Mouse (Mus musculus) limb, embryonic 14.5 days (tissue): ENCODE data around the gene Plcl1. TPM values are rescaled to one million over a fixed set of nuclear protein-coding genes. Genes with fewer than 3 reads are reported as not detected.

Experiments used
- ATAC-seq: fragments of 200-750 bp; cut with Nextera tagmentation; 2 replicates; pipeline ENCODE4 v1.8.0; 2017; ENCODE audit warnings: low read depth, moderate number of reproducible peaks, moderate TSS enrichment; ENCODE audit not compliant: low FRiP score
- DNase-seq: peaks from one replicate; pipeline ENCODE4 v3.0.0-alpha.2; 2015; ENCODE audit warnings: low spot score
- H3K27ac ChIP-seq: fragments of 300-500 bp; sonication (generic); replicated peaks from 2 replicates; pipeline ENCODE4 v1.5.1; 2014; ENCODE audit warnings: low read depth, mild to moderate bottlenecking, low read length, moderate library complexity, mixed read lengths
- H3K27me3 ChIP-seq: fragments of 300-500 bp; sonication (generic); 2 replicates; pipeline ENCODE4 v1.6.1; 2014; ENCODE audit warnings: low read length, mixed read lengths; ENCODE audit not compliant: control insufficient read depth, insufficient read depth
- H3K36me3 ChIP-seq: fragments of 300-500 bp; sonication (generic); 2 replicates; pipeline ENCODE4 v1.6.1; 2014; ENCODE audit warnings: mild to moderate bottlenecking, low read length, moderate library complexity, mixed read lengths; ENCODE audit not compliant: control insufficient read depth, insufficient read depth
- H3K4me1 ChIP-seq: fragments of 300-500 bp; sonication (generic); 2 replicates; pipeline ENCODE4 v1.6.1; 2014; ENCODE audit warnings: antibody characterized with exemption, low read length, mixed read lengths; ENCODE audit not compliant: control insufficient read depth, insufficient read depth
- H3K4me2 ChIP-seq: fragments of 300-500 bp; sonication (generic); replicated peaks from 2 replicates; pipeline ENCODE4 v1.6.1; 2014; ENCODE audit warnings: low read depth, mild to moderate bottlenecking, low read length, moderate library complexity; ENCODE audit not compliant: severe bottlenecking
- H3K4me3 ChIP-seq: fragments of 300-500 bp; sonication (generic); replicated peaks from 2 replicates; pipeline ENCODE4 v1.5.1; 2014; ENCODE audit warnings: low read length
- H3K9ac ChIP-seq: fragments of 300-500 bp; sonication (generic); 2 replicates; pipeline ENCODE4 v1.6.1; 2014; ENCODE audit warnings: mild to moderate bottlenecking, low read depth, low read length, moderate library complexity; ENCODE audit not compliant: severe bottlenecking
- H3K9me3 ChIP-seq: fragments of 300-500 bp; sonication (generic); 2 replicates; pipeline ENCODE4 v1.6.1; 2016; ENCODE audit warnings: low read length; ENCODE audit not compliant: control insufficient read depth
- POLR2A ChIP-seq: fragments of 200-500 bp; IDR thresholded peaks from 2 replicates; pipeline ENCODE4 v1.8.0; 2012; ENCODE audit warnings: inconsistent platforms, mild to moderate bottlenecking, moderate library complexity, borderline replicate concordance; ENCODE audit not compliant: insufficient read depth, insufficient read length; ENCODE audit errors: extremely low read depth
- WGBS: fragments of 180-500 bp; shearing (Covaris S2); extraction: QIAGEN DNeasy Blood & Tissue Kit; methylation state at CpG from one replicate; pipeline ENCODE4 v1.1.7; 2014; 5-methylcytosine and 5-hydroxymethylcytosine counted together
- polyA plus RNA-seq, 2 experiments: library from polyadenylated mRNA; depleted of rRNA in 1 of 2; stranded (reverse) in 1 of 2; unstranded in 1 of 2; fragments of >200 nt; fragmentation: Nextera tagmentation in 1 of 2; extraction: Ambion mirVana in 1 of 2; gene quantifications; 2 replicates each; pipeline versions ENCODE4 v1.2.1 to v1.2.3; 2012 to 2014

Plcl1 gene
- polyA plus RNA-seq, 2 experiments, result 1.8 to 2.3 TPM

DNA sequence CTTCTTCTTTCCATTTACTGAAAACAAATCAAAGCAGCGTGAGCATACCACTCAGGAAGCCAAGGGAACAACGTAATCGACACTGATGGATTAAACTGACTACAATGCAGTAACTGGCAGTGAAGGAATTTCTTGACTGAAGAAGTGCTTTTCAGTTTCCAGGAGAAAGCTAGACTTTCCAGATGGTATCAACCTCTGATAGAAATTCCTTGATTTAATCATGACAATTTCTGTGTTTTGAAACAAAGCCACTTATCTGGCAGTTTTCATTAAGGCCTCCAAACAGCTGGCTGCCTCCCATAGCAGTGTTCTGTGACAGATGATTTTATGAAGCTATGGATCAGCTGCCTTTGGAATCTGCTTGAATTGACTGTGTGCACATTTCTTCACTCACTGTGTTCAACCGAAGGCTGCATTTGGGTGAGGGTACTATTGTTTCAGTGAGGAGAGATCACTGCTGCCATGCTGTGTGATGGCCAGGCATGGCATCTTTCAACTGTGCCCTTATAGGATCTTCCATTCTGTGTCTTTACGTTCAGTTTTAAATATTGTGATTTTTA lies 162.2 kb downstream of the Plcl1 start:
- H3K9ac ChIP-seq, result no peak overlapping the region
- no peaks in the 10 kb centered on the region for H3K4me1 ChIP-seq
- H3K27ac ChIP-seq, result no peak overlapping the region
- no peak overlapping the region for H3K4me2 ChIP-seq
- WGBS, result 74% methylated on average over 5 of the region's 5 CpGs
- no peak for ATAC-seq
- H3K36me3 ChIP-seq, result no peaks in the 10 kb centered on the region
- H3K27me3 ChIP-seq, result no peaks in the 10 kb centered on the region
- H3K9me3 ChIP-seq, result no peaks in the 10 kb centered on the region
- no peak for DNase-seq
- TF ChIP-seq POLR2A, result no peak
- H3K4me3 ChIP-seq, result no peak overlapping the region

DNA sequence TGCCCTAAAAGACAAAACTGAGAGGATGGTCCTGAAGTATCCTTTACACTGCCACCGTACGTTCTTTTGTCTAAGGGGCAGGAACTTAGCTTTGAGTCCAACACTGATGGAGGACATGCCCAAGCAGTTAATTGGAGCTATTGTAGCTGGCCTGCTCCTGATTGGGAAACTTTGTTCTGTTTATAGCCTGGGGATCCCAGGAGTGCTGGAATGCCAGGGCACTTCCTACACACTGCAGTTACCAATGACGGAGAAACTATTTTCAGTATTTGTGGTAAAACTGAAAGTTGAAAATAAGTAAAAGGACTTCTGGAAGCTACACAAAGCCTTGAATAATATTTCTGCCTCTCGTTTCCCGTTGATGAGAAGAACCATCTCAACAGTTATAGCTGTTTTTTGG lies 164.5 kb downstream of the Plcl1 start:
- H3K36me3 ChIP-seq, result no peaks in the 10 kb centered on the region
- H3K4me3 ChIP-seq, result no peak overlapping the region
- H3K27me3 ChIP-seq, result no peaks in the 10 kb centered on the region
- no peak overlapping the region for H3K27ac ChIP-seq
- WGBS, result 66% methylated on average over 5 of the region's 5 CpGs
- H3K9ac ChIP-seq, result no peak overlapping the region
- no peak overlapping the region for H3K4me2 ChIP-seq
- no peak for ATAC-seq
- H3K9me3 ChIP-seq, result no peaks in the 10 kb centered on the region
- DNase-seq, result no peak
- H3K4me1 ChIP-seq, result no peaks in the 10 kb centered on the region
- no peak for TF ChIP-seq POLR2A

DNA sequence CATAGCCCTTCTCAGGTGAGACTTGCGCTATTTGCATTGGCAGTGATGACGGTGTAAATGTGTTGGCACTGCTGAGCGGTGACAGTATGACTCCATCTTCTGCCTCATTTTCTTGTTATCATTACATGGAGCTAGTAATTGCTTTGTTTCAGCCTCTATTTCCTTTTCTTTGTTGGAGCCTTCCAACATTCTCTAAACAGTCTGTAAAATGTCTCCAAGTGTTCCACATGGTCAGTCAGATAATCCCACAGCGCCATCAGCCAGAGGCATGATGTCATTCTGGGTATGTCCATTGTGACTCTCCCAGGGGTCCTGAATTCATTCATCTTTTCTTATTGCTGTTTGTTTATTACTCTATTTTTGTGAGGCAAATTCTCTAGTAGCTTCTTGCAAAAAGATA lies 165.7 kb downstream of the Plcl1 start:
- Histone ChIP-seq H3K27me3 (no peaks in the 10 kb centered on the region), H3K4me1 (no peaks in the 10 kb centered on the region), H3K36me3 (no peaks in the 10 kb centered on the region), H3K4me3 (no peak overlapping the region), H3K27ac (no peak overlapping the region), H3K9me3 (no peaks in the 10 kb centered on the region), H3K4me2 (no peak overlapping the region), H3K9ac (no peak overlapping the region)
- DNase-seq (no peak), ATAC-seq (no peak)
- no peak for TF ChIP-seq POLR2A
- 91% methylated on average over 4 of the region's 4 CpGs for WGBS

DNA sequence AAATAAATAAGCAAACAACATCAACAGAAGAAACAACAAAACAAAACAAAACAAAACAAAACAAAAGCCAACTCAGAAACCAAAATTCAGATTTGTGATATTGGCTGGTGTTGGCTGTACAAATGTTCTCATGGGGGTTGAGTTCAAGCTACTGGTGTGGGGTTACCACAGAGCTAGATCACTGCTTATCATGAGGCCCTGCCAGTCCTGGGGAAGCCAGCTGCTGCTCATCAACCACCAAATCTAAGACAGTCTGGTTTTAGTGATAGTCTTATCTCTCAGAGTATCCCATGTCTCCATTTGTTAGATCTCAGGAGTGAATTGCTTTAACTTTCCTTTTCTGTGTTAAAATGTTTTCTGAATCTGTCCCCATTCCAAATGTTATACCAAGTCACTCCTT lies 166.5 kb downstream of the Plcl1 start:
- Histone ChIP-seq H3K36me3 (no peaks in the 10 kb centered on the region), H3K9me3 (no peaks in the 10 kb centered on the region), H3K27ac (no peak overlapping the region), H3K4me1 (no peaks in the 10 kb centered on the region), H3K4me3 (no peak overlapping the region), H3K4me2 (no peak overlapping the region), H3K9ac (no peak overlapping the region), H3K27me3 (no peaks in the 10 kb centered on the region)
- TF ChIP-seq POLR2A, result no peak
- ATAC-seq (no peak), DNase-seq (no peak)

DNA sequence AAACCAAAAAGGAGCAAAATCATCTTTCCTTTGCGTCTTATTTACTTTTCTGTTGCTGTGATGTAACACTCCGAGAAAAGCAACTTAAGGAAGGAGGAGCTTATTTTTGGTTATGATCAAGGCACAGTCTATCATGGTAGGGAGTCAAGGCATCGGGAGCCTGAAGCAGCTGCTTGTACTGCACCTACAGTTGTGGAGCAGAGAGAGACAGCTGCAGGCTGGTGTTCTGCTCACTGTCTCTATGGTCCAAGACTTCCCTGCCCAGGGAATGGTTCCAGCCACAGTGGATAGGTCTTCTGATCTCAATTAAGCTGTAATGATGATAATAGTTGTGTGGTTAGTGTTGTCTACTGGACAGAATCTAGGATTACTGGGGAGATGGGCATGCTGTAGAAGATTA lies 166.9 kb downstream of the Plcl1 start:
- Histone ChIP-seq H3K36me3 (no peaks in the 10 kb centered on the region), H3K9ac (no peak overlapping the region), H3K4me1 (no peaks in the 10 kb centered on the region), H3K27ac (no peak overlapping the region), H3K9me3 (no peaks in the 10 kb centered on the region), H3K4me3 (no peak overlapping the region), H3K27me3 (no peaks in the 10 kb centered on the region), H3K4me2 (no peak overlapping the region)
- ATAC-seq (no peak), DNase-seq (no peak)
- WGBS, result 85% methylated on average over 3 of the region's 3 CpGs
- no peak for TF ChIP-seq POLR2A

DNA sequence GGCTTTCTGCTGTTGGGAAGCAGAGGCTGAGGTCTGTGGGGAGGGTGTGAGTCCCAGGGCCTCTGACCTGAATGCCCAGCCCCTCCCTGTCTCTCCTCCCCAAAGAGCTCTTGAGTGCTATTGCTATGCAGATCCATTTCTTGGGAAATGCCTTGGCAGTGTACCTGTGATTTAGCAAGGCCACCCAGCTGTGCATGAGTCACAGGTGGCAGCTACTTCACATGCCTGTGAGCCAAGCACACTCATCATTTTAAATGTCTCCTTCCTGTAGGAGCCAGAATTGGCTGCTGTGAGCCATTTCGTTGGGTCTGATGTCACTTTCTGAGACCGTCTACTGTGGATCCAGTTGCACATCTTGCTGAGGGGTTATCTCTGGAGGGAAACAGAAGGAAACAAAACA lies 170.2 kb downstream of the Plcl1 start:
- DNase-seq, result no peak
- Histone ChIP-seq H3K27ac (no peak overlapping the region), H3K27me3 (no peaks in the 10 kb centered on the region), H3K4me3 (no peak overlapping the region), H3K4me1 (no peaks in the 10 kb centered on the region), H3K9ac (no peak overlapping the region), H3K36me3 (no peaks in the 10 kb centered on the region), H3K9me3 (no peaks in the 10 kb centered on the region), H3K4me2 (no peak overlapping the region)
- ATAC-seq, result no peak
- no peak for TF ChIP-seq POLR2A
- WGBS, result 33% methylated on average over 2 of the region's 2 CpGs
